Mouse (Mus musculus): ENCODE measurements around the gene Glrx5.

- TF ChIP-seq POLR2A (IDR thresholded peaks at IDR 0.05; ENCODE audit: extremely low read depth, insufficient read depth, low read length) (no peak), CTCF (IDR thresholded peaks at IDR 0.05; ENCODE audit: extremely low read depth, insufficient read depth, low read length) (no peak)
These were observed 36.3 kb upstream of the Glrx5 start for GRCm38 (mm10) chr12:104996012-104996728.
